Mouse (Mus musculus) adrenal gland, adult (tissue): ENCODE data around the gene Dlg4.
A peak's percentile ranks its signal among the peaks of the same experiment; 100 is the strongest.

Source experiments
- DNase-seq, 2 experiments: peaks; one replicate each; pipeline ENCODE4 v3.0.0; 2022 to 2023; ENCODE audit warnings: low spot score in 1 of 2; ENCODE audit not compliant: inconsistent age in 2 of 2

Gene Dlg4

DNA sequence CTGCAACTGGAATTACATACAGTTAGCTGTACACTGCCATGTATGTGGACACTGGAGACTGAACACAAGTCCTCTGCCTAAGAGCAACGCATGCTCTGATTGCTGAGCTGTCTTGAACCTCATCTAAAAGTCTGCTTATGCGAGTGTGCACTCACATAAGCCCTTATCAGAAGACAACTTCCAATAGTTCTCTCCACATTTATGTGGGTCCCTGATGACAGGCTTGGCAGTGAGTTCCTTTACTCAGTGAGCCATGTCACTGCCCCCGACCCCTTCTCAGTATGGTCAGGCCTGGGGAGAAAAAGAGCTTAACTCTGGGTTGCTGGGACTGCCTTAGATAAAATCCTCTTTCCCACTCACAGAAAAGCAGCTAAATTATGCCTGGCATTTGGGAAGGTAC, at the start of gene Dlg4:
Gene Dlg4 (plus strand): TSS at position 274 of the 400 bp plus-strand sequence.
- DNase-seq: no peak

DNA sequence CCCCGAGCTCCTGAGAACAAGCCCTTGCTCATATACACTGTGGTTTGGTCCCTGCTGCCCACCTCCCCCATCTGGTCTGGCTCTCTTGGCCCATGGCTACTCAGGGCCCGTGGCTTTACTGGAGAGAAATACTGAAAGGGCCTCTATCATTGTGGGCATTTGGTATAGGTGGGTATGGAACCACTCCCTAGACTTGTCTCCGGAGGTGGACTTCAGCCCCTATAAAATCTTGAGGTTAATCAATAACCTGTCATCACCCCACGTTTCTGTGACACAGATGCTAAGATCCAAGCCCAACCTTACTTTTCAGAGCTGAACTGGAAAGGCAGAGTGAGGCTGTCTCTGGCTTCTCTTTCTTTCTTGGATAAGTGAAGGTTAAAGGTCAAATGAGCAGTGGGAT, 47.9 kb upstream of the Dlg4 start:
- DNase-seq: peak in 1 of 2 experiments; percentile 18

DNA sequence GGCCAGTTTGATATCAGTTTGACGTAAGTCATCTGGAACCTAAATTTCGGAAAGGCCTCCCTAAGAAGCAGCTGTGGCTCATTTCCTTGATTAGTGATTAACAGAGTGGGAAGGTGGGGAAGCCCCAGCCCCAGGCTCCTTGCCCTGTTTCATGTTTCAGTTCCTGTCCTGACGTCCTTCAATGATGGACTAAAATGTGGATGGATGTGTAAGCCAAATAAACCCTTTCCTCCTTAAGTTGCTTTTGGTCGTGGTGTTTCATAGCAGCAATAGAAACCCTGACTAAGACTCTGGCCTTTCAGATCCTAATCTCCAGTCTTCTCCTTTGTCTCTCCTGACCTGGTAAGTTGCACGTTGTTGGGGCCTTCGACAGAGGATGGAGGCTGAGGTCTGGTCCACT, 46.5 kb upstream of the Dlg4 start:
- DNase-seq: no peak

DNA sequence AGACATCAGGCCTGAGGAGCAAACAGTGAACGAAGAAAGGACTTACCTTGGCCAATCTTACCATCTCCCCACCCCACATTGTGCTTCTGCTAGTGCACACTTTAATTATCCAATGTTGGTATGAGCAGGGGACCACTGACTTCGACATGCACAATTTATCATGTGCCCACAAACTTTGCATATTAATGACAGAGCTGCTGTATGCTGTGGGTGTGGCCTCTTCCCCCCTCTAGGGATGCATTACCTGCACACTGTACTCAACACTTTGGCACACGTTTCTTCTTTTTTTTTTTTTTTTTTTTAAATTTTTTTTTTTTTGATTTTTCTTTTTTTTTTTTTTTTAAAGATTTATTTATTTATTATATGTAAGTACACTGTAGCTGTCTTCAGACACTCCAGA, 46.0 kb upstream of the Dlg4 start:
- peak in 1 of 2 experiments; percentile 18 for DNase-seq

DNA sequence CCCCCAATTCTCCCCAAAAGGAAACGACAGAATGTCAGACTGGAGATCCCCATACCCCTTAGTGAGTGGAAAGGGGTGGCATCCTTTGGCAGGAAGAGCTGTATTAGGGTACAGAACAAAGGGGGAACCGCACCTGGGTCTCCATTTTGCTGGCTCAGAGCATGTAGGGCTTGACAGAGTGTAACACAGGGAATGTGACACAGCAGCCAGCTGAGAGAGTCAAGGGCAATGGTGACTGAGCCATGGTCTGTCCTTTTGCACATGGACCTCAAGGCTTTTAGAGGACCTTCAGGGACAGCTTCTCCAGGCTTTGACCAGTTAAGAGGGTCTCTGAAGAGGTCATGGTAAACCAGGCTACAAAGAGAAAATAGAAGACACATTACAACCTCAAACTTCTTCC, 41.8 kb upstream of the Dlg4 start:
- DNase-seq: peak in 1 of 2 experiments; percentile 72

DNA sequence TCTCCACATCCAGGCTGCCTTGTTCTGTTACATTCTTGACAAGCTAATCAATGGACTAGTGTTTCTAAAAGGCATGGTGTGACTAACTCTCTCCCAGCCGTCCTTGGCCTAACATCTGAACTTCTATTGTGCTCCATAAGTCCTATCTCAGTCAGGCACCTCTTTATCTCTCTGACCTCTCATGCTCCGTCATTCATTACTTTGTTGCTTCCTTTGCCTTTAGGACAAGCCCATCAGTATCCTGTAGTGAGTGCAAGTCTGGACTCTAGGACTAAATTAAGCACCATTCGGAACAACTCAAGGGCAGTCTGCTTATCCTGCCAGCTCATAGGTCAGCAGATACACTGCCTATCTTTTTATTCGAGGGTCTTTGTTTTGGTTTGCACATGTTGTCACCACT, 40.5 kb upstream of the Dlg4 start:
- peak in 1 of 2 experiments; percentile 80 for DNase-seq

DNA sequence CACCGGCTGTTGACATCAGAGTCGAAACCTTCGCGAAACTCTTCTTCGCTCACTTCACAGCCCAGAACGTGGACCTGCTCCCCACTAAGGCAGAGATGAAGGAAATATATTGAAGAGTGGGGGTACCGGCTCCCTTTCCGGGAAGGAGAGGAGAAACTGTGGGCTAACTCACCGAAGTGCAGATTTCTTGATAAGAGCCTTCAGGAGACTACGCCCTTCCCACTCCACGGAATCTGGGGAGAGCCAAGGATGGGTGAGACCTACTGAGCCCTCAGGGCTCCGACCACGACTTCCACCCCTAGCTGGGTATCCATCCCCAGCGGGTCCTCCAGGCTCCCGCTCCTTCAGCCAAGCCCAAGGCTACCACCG, 36.9 kb upstream of the Dlg4 start:
- DNase-seq: no peak

DNA sequence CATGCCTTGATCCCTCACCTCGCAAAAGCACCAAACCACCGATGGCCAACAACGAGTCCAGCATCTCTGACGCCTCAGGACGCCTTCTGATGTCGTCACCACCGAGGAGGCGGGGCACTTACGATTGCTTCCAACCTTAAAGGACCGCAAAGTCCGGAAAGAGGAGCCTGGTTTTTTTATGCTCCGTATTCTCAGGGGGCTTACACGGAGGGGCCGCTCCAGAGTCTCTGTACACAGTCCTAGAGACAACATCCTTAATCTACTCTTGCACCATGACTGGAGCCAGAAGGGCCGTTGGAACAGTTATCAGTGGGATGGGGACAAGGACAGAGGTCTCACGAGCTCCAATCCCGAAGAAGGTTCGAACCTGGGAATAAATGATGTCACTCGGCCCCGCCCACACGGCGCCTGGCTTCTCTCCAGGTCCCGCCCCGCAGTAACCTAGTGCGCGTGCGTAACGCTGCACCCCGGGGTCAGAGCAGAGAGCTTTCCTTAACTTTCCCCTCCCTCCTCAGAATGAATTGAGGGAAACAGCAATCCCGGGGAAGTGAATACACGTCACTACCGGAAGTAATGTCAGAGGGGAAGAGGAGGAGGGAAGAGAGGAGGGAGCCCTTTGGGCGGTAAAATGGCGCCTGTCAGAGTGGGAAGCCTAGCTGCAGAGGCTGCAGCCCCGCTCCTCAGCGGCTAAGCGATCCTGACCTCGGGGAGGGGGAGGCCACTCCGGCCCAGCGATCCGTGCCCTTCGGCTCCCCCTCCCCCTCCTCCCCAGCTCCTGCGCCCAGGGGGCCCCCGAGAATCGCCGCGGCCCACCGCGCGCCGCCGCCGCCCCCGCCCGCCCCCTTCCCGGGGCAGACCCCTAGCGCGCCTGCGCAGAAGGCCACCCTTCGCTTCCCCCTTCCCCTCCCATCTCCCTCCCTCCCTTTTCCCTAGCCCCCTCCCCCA, 36.3 kb upstream of the Dlg4 start:
- DNase-seq: peak; percentile 99 to 100

DNA sequence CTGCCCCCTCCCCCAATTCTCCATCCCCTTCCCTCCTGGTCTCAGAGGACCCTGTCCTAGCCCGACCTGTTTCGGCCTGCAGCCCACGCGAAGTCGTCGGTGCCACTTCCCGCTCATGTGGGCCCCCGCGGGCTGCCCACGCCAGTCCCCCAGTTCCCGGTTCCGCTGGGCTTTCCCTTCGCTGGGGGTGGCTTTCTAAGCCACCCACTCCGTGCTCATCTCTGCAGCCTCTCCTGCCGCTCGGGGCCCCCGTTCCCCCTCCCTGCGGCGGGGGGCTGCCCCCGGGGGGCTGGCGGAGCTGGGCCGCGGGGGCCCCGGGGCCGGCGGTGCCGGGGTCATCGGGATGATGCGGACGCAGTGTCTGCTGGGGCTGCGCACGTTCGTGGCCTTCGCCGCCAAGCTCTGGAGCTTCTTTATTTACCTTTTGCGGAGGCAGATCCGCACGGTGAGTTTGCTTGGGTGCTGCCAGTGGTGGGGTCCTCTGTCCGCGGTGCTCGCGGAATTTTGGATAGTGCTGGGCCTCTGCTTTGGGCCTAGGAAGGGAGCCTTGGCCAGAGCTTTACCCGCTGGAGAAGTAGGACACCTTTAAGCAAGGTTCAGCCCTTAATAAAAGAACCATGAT, 35.5 kb upstream of the Dlg4 start, which contains the start of gene Ctdnep1:
Gene Ctdnep1 (plus strand): TSS at position 16 of the 622 bp plus-strand sequence.
- peak in 1 of 2 experiments; percentile 79 for DNase-seq

DNA sequence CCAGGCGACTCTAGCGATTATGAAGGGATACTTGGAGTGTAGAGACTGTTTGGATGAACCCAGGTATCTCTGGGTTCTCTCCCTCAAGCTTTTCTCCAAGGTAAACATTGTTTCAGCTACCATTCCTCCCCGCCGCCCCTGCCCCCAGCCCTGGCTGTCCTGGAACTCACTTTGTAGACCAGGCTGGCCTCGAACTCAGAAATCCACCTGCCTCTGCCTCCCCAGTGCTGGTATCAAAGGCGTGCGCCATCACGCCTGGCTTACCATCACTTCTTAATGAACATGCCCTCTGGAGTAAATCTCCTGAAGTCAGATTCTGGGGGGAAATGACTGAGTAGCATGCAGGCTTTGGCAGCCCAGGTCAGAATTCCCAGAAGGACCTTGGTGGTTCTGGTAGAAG, 34.5 kb upstream of the Dlg4 start, which contains the start of gene Elp5:
Gene Elp5 (minus strand): TSS at position 293 of the 400 bp plus-strand sequence.
- DNase-seq: peak in 1 of 2 experiments; percentile 56

DNA sequence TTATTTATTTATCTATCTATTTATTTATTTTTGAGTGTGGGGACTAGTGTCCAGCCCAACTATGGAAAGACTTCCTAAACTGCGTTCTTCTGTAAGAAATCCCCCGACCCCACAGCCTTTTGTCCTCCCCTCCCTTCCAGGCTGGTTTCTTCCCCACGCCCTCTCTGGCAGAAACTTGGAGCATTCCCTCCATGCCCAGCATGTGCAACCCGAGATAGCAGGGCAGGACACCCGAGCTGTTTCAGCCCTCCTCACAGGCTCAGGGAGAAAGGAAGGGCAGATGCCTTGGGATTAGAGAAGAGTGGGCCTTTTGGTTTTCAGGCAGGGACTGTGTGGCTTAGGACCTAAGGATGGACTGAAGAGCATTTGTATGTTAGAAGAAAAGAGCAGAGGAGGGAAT, 33.9 kb upstream of the Dlg4 start:
- peak in 1 of 2 experiments; percentile 54 for DNase-seq

DNA sequence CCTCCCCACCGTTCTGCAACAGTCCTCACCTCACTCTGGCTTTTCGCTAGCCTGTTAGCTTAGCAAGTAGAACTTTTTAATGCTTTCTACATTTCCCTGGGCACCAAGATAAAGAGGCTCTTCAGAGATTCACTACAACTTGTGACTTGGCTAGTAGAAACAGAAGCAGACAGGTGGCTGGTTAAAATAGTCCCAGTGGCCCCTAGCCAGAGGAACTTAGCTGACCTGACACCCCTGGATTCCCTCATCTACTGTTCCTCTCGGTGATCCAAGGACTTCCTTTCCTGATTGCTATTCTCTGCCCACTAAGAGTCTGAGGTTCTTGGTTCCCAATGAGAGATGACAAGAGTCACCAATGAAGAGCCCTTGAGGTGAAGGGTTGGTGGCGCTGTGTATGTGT, 33.4 kb upstream of the Dlg4 start:
- no peak for DNase-seq

DNA sequence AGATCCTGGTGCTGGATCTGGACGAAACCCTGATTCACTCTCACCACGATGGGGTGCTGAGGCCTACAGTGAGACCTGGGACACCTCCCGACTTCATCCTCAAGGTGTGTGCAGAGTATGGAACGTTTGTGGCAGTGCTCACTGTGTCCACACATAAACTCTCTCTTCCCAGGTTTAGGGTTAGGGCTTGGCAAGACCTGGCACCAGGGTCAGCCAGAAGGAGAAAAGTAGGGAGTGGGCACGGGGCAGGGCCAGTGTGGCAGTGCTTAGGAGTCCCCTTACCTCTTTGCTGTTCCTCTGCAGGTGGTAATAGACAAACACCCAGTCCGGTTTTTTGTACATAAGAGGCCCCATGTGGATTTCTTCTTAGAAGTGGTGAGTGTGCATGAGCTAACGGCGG, 32.3 kb upstream of the Dlg4 start:
- no peak for DNase-seq

DNA sequence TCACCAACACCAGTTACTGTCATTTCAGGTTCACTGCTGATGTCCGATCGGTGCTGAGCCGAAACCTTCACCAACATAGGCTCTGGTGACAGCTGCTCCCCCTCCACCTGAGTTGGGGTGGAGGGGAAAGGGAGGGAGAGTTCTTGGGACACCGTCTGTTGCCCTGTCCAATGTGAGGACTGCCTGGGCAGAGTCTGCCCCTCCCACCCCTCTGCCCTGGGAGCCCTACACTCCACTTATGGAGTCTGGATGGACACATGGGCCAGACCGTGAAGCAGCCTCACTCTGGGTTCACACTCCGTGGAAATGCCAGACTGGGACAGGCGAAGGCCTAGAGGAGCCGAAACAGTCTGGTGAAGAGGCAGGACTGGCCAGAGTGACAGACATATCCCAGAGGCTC, 26.8 kb upstream of the Dlg4 start:
- peak in 1 of 2 experiments; percentile 54 for DNase-seq

DNA sequence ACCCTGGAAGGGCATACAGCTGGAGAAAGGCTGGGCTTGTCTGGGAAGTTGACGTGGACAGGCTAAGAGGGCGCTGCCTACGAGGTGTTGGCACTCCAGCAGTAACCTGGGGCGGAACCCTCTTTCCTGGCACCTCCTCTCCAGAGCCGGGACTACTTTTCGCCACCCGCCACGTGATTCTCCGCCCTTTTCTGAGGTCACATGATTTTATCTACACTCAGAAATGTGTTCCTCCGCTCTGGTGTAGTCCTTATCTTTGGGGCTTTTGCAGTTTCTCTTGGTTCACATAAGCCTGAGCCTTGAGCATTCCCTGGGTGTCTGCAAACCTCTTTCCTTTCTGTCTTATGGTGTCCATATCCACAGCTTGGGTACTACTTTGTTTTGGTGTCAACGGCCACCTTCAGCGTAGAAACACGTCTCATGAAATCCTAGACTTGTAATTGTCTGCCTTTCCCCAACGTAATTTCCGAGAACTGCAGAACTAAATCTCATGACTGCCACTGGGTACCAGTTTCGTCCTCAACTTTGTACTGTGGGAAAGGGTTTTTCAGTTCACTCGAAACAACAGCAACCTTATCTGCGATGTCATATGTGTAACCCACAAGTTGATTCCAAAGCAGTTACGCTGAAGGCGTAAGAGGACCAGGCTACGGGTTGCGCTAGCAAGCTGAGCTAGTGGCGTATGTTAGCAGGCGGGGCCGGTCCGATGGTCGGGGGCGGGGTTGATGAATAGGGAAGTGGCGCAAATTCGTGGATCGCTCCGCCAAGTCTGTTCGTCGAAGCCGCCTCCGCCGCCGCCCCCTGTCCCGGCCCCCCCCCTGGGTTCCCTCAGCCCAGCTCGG, 25.7 kb upstream of the Dlg4 start, which contains the start of gene Gabarap:
Gene Gabarap (plus strand): TSS at position 294 of the 842 bp plus-strand sequence.
- DNase-seq: peak; percentile 96 to 99

DNA sequence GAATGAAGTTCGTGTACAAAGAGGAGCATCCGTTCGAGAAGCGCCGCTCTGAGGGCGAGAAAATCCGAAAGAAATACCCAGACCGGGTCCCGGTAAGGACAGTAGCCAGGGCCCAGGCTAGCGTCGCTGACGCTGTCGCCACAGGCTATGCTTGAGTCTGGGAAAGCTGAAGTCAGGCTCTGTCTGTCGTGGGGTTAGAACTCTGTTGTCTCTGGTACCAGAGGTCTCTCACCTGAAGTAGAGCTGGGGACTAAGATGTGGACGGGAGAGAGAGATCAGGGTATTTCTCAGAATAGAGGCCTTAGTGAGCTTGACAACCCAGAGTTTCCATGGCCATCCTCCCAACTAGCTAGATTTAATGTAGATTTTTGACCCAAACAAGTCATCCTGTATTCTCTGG, 25.0 kb upstream of the Dlg4 start:
- no peak for DNase-seq

DNA sequence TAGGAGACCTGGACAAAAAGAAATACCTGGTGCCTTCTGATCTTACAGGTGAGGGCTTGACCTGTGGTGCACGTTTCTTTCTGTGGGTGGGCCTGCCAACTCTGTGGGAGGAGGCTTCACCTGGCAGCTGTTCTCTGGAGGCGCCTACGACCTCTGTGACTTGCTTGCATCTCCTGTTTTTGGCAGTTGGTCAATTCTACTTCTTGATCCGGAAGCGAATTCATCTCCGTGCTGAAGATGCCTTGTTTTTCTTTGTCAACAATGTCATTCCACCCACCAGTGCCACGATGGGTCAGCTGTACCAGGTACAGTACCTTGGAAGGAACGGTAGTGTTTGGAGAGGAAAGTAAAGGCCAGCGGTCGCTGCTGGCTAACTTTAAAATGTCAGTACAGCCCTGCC, 24.3 kb upstream of the Dlg4 start:
- peak in 1 of 2 experiments; percentile 73 for DNase-seq

DNA sequence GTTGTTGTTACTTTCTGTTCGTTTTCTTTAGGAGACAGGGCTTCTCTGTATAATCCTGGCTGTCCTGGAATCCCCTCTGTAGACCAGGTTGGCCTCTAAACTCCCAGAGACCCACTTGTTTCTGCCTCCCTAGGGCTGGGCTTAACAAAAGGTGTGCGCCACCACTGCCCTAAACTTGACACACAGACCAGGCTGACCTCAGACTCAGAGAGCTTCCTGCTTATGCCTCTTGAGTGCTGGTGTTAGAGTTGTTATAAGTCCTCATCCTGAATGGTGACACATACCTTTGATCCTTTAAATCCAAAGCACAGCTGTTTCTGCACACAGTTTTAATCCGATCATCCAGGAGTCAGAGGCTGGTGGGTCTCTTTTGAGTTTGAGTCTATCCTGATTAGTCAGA, 23.8 kb upstream of the Dlg4 start:
- no peak for DNase-seq

DNA sequence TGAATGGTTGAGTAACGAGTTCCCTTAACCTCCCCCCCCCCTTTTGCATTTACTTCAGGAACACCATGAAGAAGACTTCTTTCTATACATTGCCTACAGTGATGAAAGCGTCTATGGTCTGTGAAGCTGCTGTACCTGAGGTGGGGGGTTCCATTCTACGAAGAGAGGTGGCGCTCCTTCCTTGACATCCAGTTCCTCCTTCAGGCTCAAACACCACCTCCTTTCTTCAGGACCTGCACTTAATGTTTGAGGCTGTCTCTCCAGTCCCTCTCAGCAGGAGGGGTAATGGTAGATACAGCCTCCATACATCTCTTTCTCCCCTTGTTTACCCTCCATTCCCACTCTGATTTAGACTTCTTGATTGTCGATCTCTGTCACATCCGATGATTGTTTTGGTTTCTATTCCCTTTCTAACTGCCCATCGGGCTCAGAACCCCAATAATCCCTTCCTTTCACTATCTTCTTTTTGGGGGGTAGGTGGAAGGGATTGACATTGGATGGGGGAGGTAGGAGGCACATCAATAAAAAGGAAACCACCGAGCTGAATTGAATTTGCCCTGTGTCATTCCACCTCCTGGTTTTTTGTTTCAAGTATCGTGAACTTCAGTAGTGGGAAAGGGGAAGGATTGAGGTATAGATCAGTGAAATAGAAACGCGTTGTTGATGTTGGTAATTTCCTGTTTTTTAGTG, 22.2 kb upstream of the Dlg4 start:
- DNase-seq: peak in 1 of 2 experiments; percentile 54

DNA sequence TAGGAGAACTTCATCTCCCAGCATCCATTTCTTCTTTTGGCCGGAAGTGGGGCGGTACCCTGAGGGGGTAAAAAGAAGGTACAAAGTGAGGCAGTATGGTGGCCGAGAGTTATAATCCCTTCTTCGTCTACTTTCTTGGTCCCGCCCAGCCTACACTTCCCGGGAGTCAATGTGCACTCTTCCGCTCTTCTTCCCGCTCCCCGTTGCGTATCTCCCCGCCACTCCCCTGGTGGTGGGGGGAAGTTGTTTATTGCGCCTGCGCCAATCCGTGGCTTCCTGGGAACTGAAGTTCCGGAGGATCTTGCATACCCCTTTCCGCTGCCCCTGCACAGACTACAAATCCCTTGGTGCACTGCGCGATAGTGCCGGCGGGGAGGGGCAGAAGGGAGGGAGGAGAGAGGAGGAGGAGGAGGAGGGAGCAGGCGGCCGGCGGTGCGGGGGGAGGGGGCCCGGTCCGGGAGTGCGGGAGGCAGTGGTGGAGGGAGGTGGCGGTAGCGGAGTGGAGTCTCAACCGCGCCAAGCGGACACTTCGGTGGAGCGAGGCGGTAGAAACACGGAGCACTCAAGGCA, 21.3 kb upstream of the Dlg4 start, which contains the start of gene Phf23:
Gene Phf23 (plus strand): TSS at position 387 of the 570 bp plus-strand sequence.
- DNase-seq: peak; percentile 99
